Mouse (Mus musculus) T-cell, adult 2 months (primary cell): ENCODE data around the gene Arvcf.

Experiments
- DNase-seq: peaks from one replicate; pipeline ENCODE4 v3.0.0; 2022; ENCODE audit warnings: low spot score

Gene Arvcf

DNA sequence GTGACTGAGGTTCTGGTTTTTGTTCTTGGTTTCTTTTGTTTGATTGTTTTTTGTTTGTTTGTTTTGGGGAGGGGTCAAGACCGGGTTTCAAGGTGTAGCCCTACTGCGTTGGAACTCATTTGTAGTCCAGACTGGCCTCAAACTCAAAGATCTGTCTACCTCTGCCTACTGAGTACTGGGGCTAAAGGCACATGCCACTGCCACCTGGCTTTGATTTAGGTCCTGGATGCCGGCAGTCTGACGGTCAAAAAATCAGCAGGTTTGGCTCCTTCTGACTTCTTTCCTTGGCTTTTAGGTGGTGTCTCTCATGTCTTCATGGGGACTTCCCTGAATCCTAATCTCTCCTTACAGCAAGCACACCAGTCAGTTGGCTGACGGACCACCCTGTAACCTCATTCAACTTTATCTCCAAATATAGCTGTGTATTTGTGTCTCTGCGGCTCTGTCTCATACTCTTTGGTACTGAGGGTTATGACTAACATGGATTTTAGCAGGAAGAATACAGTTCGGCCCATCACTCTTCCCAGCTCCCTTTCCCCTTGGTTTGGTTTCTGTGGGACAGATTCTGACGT, 82.7 kb downstream of the Arvcf start:
- no peak for DNase-seq

DNA sequence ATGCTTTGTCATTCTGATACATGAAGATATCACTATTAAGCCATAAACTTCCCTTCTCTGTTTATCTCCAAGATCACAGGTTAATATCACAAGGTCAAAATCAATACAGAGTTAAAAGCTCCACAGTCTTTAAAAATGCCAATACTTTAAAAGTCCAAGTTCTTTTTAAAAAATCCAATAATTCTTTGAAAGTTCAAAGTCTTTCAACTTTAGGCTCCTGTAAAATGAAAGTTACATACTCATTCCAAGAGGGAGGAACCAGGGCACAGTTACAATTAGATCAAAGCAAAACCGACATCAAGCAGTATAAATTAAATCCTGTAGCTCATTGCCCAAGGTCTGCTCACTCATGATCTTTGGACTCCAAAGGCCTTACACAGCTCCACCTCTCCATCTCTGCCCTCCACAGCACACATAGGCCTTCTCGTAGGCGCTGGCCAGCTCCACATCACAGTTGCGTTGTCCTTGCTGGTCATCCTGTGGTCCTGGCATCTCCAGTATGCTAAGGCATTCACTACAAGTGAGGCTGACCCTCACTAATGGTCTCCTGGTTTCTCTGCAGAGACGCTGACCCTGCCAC, 85.4 kb downstream of the Arvcf start:
- no peak for DNase-seq

DNA sequence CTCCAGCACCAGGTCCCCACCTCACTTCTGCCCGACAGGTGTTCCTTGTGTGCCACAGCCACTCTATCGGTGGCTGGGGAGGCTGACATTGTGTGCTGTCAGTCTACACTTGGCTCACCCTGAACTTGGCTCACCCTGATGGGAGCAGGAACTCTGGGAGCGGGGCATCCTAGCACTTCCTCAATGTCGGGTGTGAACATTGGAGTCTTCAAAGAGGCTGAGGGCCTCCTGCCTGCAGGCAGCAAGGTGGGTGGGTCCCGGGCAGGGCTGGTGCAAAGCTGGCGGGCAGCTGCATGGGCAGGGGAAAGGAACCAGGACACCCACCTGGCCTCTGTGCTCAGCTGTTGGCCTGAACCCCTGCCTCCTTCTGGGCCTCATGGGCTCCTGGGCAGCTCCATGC, 88.1 kb downstream of the Arvcf start:
- DNase-seq = no peak

DNA sequence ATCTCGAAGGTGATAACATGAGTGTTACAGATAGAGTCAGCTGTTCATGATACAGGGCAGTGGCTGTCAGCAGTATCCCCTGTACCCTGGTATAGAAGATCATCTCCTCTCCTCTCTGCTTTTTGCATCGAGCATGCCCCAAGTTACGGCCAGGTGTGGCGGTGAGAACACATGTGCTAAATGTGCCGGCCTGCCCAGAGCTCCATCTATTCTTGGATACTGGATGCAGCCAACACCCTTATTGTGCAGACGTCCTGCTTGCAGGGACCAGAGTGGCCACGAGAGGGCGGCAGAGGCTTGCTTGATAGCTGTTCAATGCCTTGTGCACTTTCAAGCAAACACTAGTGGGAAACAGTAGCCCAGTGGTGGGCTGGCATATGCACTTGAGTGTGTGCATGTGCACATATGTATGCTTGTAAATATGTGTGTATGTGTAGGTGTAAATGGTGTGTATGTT, 95.4 kb downstream of the Arvcf start:
- peak; percentile 83 for DNase-seq

DNA sequence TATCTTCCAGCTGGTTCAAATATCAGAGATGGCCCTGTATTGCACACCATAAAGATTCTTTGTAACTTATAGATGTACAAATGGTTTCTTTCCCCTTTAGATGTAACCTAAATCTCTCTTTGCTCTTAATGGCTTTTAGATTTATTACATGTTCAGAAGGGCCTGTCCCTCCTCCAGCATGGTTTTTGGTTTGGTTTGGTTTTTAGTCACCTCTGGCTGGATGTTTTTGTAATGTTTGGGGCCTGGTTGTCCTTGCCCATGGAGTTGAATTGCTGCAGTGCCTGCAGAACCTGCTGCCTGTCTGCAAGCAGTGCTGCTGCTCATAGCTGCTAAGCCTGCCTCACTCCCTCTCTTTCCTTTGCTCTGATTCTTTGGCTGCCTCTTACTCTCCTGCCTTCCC, 99.3 kb downstream of the Arvcf start:
- no peak for DNase-seq

DNA sequence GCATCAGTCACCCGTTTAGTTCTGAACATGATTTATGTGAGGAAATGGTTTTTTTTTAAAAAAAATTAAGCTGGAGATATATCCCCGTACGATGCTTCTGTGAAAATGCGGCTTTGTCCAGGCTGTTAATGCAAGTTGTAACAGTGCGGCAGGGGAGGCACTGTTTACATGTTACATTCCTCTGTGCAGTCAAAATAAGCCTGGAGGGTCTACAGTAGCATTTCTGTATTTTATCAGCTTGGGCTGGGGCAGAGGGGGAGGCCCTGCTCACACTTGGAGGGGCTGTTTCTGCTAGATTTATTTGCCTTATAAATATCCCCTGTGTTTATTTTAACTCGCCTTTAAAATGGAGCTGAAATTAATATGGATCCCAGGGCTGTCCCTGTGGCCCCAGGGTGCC, 100.1 kb downstream of the Arvcf start:
- no peak for DNase-seq

DNA sequence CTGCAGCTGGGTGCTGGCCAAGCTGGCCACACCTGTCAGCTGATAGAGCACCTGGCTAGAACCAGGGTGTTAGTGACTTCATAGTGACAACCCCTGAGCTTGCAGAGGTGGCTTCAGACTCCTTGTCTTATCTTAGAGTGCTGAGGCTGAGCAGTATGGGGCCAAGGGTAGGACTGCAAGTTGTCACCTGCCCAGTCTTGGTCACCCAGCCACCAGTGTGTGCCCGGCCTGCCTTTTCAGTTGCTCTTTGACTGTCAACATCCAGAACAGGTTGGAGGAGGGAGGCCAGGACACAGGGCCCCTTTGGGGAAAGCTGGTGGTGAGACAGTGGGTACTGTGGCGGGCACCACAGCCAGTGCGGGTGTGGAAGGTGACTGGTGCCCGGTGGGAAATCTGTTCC, 101.0 kb downstream of the Arvcf start:
- DNase-seq = no peak

DNA sequence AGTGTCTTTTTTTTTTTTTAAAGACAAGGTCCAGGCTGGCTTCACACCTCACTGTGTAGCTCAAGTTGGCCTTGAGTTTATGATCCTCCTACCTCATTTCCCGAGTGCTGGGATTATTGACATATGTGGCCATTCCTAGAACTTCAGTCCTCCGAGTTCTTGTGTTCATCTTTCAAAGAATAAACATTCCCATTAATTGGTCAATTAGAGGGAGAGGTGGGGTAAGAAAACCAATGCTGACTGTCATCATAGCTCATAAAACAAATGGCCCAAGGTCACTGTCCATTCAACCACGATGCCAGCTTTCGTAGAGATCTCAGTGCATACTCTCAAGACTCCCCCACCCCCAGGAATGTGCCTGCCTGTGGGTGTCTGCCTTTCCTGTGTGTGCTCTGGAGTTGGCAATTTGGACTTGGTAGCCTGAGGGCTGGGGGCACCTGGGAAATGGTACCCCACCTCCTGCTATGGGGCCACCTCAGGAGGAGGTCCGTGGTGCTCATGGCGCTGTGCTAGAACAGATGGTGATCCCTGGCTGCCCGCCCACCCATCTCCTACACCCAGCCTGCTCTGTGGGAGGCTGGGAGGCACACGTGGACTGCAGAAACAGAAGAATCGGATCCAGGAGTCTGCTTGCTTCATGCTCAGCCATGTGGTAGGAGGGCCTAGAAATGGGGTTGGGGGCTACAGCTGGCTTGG, 103.7 kb downstream of the Arvcf start:
- no peak for DNase-seq

DNA sequence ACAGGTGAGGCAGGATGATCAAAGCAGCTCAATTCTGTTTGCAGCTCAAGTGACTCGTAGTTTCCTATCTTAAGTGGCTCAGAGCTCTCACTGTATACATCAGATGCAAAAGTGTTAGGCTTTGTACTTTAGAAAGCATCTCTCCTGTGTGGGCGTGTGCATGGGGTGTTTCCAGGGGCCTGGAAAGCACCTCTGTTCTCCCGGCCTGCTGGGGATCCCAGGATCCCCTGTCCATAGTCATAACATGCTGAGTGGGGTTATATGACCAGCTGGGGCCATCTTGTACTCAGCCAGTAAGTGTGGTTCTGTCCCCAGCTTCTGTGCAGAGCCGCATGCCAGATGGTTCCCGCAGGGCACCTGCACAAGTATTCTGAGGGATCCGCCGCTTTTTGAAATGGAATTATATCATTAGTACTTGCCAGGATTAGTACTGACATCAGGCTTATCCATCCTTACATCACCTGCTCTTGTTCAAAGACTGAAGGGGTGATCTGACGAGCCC, 104.4 kb downstream of the Arvcf start:
- DNase-seq = no peak

DNA sequence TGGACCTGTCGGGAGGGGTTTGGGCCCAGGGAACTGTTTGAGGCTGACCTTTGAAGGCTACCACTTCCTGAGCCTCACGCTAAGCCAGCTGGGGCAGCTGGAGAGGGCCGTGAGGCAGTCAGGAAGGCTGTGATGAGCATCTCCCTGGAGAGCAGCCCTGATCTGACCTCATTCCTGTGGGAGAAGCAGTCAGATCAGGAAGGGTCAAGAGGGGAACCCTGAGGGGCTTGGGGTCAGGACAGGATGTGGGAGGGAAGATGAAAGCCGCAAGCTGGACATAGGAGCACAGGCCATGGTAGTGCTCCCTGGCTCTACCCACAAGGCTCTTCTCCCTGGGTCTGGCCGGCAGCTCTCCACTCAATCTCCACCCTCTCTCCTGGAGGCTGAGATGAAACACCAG, 105.9 kb downstream of the Arvcf start:
- DNase-seq = no peak

DNA sequence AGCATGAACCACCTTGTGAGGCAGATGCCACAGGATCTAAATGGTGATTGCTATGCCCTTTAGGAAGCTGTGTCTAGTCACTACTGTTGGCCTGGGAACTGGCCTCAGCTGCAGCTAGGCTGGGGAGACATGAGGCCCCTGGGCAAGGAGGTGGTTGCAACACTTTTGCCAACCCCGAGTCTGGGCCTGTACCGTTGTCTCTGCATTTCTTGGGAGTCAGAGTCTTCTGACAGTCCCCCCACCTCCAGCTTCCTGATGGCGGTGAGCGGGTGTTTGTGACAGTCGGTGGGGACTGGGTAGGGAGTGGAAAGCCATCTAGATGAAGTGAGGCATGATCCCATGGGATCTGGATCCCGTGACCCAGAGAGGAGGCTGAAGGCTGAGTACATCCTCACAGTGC, 107.4 kb downstream of the Arvcf start:
- DNase-seq = no peak
